Mouse (Mus musculus) A20 (cell line): ENCODE data around the gene Cypt14.
"Not testable (repeated sequence)": the region's sequence is repeated elsewhere in the genome, so short reads cannot be mapped to it uniquely, and the experiment has no call there.

Experiments used
- DNase-seq: peaks from one replicate; pipeline ENCODE4 v3.0.0-alpha.2; 2011; ENCODE audit warnings: low read depth, low spot score

The Cypt14 gene

DNA sequence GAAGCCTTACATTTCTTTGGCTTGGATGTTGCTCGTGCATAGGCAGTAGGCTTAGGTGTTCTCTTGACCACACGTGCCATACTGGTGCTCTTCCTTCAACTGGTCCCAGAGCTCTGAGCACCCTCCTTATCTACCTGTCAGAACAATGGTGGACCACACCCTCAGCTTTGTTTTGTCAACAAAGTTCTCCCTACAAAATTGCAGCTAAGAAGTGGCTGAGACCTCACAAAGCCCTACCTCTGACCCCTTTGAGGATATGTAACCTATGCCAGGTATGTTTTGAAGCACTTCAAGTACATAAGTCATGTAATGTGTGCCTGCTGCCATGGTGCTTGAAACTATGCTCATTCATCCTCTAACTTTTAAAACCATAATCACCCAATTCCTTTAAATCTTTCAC is at the start of gene Cypt14:
Gene Cypt14, minus strand, starts transcription at position 101 of the 400 bp plus-strand sequence.
- not testable (repeated sequence) for DNase-seq
